Mouse (Mus musculus): ENCODE measurements around the gene Ptgir.

Ptgir gene

DNA sequence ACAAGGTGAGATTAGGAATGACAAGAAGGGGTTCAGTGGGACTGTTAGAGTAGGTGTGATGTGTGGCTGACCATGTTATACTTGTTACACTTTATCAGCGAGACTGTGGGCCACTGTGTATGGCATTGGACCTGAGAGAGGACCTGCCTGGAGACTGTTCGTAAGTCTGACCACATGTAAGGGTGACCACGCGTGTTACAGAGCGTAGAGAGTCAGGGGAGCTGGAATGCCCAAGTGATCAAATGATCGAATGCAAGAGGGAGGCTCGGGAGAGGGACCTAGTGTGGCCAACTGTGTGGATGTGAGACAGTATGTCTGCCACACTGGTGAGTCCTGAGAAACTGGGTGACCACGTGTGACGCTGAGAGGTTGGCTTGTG, 13.9 kb upstream of the Ptgir start:
- no peak for DNase-seq

DNA sequence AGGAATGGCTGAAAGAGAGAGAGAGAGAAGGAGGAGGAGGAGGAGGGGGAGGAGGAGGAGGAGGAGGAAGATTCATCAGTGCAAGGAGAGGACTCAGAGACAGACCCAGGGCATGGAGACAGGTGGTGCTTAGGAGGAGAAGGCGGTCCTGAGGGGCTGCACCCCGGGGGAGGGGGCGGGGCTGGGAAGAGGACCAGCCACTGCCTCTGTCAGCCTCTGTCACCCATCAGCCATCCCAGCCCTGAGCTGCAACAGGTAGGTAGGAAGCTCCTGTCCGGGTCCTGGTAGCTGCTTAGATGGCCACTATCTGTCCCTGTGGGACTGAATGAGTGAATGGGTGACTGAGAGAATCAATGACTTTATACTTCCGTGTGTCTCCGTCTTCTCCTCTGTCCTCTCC, 12.7 kb upstream of the Ptgir start:
- DNase-seq: no peak

DNA sequence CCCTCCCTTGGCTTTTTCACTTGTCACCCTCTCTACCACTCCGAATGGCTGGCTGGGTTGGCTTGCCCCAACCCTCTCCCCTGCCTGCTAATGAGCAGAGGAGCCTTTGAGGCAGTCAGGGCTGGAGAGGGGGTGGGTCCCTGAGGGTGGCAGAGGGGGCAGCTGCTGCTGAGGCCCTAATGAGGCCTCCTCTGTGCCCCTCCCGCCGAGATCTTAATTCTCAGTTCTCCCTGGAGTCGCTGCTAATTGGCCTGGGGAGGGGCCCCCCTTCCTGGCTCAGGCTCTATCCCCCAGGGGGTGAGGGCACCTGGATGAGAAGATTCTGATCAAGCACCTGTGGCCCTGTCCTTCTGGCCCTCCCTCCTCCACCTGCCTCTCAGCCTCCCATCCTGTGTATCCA, 12.0 kb upstream of the Ptgir start:
- DNase-seq: no peak

DNA sequence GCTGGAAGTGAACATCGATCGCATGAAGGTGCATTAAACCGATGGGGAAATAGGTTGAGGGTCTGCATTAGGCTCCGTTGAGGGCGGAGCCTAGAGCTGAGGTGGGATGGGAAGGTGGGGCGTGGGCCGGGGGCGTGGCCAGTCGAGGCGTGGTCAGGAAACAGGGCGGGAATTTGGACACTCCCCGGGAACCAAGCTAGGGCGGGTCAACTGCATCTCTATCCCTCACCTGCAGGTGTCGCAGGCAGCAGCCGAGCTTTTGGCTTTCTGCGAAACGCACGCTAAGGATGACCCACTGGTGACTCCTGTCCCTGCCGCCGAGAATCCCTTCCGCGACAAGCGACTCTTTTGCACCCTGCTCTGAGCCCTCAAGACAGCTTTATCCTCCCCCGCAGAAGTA, 11.3 kb upstream of the Ptgir start:
- peak; percentile 66 for DNase-seq

DNA sequence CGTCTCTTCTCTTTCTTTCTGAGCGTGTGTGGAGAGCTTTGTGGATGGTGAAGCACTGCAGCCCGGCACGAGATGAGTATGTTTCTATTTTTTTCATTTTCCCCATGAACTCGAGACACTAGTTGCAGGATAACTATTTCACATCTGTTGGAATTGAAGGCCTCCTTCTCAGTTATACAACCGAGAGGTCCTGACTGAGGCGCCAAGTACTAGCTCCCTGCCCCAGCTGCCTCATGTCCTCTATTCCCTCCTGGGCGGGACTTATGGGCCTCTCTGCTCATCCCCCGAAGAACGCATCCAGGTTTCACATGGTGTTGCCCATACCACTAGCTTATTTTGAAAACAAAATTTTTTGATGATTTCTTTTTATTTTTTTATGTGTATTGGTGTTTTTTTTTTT, 10.8 kb upstream of the Ptgir start:
- no peak for DNase-seq

DNA sequence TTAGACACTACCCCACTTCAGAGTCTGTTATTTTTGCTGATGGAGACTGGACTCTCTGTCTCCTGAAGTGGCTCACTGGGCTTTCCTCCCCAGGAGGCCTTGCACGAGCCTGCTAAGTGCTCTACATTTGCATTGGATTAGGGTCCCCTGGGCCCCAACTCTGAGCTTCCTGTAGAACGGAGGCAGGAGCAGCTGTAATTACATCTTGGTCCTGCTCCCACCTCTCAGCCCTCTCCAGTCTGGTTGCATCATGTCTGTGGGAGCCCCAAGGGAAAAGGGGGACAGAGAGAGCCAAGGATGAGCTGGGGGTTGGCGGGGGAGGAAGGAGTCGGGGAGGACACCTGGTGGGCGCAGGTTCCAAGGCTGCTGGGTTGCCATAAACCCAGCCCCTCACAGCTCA, 5.8 kb upstream of the Ptgir start:
- no peak for DNase-seq

DNA sequence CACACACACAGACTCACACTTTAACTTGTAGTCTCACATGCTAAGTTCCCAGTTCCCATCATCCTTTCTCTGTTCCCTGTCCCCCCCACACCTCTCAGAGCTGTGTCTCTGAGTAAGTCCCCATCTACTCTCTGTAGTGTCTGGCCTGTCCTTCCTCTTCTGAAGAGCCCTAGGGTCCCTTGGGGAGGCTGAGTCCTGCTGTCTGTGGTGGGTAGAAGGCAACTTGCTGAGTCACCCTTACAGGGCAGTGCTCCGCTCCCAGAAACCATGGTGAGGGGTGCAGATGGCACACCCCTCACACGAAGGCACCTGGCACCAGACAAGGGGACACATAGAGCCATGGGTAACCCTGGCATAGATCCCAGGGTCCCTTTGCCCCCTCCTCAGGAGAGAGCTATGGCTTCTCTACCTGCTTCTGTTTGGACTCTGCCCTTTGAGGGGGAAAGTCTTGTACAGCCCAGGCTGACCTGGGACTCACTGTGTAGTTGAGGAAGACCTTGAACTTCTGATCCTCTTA, 2.8 kb upstream of the Ptgir start:
- no peak for DNase-seq

DNA sequence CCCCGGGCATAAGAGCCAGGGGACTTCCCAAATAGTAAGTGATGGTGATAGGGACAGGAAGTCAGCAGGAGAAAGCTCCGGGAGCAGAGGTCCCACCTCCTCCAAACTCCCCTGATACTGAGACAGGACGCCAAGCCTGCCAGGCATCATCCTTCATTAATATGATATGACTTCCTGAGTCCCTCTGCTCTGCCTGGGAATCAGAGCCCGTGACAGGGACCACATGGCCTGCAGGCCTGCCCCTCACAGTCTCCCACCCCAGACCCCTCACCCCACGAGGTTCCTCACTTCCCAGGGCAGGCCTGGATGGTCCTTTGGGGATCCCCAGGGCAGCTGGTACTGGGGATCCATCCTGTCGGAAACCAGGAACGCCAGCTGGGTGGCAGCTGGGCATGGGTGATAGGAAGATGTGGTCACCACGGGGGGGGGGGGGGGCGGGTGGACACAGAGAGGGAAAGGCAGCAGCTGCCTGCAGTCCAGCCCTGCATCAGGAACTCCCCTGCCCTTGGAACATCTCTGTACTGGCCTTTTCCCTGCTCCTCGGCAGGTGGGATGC, 2.1 kb upstream of the Ptgir start:
- DNase-seq: no peak

DNA sequence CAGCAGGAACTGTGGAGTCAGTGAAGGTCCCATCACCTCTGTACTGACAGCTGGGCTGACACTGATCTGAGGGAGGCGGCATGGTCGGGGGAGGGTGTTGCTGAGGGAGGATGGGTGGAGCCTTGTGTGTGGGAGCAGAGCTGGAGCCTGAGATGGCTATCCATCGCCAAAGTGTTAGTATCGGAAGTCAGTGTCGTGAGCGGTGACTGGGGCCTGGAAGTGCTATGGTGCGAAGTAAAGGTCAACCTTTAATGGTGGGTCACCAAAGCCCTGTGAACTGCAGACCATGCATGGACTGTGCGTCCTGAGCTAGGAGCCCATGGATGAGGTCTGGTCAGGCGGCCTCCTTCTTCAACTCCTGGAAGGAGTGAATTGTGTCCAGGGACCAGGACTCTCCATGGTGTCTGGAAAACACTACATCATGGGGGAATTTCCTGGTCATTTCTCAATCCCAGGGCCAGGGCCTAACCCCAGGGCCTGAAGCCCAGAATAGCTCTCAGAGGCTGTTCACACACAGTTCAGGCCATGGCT, 734 bp upstream of the Ptgir start:
- DNase-seq: no peak

DNA sequence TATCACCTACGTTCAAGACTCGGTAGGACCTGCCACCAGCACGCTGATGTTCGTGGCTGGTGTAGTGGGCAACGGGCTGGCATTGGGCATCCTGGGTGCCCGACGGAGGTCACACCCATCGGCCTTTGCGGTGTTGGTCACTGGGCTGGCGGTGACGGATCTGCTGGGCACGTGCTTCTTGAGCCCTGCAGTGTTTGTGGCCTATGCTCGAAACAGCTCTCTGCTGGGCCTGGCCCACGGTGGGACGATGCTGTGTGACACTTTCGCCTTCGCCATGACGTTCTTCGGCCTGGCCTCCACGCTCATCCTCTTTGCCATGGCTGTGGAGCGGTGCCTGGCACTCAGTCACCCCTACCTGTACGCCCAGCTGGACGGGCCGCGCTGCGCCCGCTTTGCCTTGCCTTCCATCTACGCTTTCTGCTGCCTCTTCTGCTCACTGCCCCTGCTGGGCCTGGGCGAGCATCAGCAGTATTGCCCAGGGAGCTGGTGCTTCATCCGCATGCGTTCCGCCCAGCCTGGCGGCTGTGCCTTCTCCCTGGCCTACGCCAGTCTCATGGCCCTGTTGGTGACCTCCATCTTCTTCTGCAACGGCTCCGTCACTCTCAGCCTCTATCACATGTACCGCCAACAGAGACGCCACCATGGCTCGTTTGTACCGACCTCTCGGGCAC, 734 bp downstream of the Ptgir start:
- DNase-seq: no peak

DNA sequence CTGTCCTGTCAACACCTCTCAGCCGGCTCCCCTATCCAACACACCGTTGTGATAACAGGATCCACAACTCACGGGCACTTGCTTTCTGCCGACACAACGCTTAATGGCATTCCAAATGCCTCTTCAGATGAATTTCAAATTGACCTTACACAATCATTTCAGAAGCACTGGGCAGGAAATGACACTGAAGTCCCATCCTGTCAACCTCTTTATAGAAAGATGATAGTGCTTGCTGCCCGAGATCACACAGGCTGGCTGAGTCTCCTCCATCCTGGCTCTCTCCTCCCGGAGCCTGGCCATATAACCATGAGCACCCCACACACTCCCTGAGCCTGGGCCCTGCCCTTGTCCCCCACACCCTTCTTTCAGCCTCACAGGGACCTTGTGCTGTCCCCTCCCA, 1.6 kb downstream of the Ptgir start:
- no peak for DNase-seq

DNA sequence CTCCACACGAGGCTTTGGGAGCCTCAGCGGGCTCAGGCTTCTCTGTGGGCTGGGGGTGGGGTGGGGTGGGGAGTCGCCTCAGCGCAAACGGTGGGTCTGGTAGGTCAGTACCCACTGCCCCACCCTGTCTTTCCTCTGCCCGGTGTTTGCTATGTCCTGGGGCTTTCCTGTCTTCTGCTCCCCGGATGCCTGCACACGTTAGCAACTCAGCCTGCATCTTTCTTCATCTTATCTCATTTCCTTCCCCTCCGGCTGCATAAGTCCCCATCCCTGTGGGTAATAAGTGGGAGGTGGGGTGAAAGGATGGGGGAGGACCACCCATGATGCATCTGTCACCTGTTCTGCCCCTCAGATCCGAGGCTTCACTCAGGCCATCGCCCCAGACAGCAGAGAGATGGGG, 2.1 kb downstream of the Ptgir start:
- no peak for DNase-seq

DNA sequence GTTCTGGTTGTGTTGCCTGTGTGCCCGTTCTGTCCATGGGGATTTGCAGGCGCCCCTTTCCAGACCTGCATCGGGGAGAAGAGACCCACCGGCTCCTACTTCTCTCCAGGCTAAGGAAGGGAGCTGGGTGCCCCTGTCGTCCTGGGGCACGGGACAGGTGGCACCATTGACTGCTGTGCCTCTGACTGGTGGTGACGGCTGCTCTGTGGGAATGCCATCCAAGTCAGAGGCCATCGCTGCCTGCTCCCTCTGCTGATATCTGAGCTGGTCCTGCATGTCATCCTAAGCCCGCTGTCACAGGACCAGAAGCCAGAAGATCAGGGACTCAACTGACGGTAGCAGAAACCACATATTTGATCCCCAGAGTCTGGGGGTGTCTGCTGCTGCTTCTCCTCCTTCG, 2.6 kb downstream of the Ptgir start:
- DNase-seq: no peak

DNA sequence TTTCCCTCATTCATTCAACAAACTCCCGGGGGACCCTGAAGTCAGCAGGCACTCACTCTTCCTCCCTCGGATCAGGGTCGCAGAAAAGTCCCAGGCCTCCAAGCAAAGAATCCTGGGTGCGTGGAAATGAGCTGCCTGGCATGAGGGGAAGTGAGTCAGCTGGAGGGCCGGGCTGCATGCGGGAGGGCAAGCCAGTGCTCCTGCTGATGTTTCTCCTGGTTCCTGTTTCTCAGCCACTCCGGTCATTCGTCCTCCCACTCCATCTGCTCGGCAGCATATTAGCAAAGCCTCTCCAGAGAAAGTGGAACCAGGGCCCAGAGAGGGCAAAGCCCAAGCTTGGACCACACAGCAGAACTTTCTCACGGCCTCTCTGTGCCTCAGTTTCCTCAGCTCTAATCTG, 3.6 kb downstream of the Ptgir start:
- no peak for DNase-seq

DNA sequence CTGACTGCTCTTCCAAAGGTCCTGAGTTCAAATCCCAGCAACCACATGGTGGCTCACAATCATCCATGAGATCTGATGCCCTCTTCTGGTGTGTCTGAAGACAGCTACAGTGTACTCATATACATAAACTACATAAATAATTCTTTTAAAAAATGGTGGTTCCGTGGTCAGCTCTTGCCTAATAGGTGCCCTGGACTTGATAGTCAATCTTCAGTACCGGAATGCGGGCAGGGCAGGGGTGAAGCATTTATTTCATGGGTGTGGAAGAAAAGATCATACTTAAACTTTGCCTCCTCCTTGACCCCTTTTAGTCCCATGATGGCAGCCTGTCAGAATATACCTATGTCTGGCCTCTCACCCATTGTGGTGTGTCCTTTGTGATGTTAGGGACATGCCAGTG, 5.6 kb downstream of the Ptgir start:
- no peak for DNase-seq

DNA sequence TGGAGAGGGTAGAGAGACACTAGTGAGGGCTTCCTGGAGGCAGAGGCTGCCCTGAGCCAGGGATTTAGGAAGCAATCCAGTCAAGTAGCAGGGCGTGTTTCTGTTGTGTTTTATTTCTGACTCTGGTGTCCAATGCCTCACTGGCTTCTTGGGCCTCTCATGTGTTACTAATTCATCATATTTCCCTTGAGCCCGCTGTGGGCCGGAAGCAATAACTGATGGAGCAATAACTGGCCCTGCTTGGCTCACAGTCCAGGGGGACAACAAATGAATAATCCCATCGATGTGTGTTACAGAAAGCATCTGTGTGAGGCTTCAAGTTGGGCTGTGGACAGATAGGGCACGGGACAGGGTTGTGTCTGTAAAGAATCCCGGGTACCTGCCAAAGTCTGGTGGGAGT, 6.1 kb downstream of the Ptgir start:
- DNase-seq: no peak

DNA sequence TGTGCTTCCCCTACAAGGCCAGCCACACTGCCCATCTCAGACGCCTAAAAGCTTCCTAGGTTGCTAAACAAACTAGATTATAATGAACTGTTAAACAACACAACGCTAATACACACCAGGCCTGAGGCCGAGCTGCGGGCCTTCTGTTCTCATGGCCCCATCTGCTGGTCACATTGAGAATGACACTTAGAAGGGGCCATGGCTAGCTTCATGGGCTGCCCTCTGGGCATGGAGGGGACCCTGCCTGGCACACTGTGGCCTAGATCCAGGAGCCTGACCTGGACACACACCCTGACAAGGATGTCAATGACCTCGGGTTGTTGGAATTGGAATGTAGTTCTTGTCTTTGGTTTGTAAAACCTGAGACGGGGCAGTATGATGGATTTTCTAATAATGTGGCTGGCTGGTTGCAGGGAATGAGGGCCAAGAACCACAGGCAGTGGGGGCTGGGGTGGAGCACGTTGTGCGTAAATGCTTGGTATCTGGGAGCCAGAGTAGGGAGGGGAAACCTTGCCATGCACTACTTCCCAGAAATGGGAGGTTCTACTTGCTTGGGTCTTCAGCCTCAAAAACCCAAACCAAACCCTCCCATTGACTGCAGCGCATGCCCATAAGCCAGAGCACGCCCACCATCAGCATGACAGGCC, 7.6 kb downstream of the Ptgir start:
- DNase-seq: peak; percentile 71

DNA sequence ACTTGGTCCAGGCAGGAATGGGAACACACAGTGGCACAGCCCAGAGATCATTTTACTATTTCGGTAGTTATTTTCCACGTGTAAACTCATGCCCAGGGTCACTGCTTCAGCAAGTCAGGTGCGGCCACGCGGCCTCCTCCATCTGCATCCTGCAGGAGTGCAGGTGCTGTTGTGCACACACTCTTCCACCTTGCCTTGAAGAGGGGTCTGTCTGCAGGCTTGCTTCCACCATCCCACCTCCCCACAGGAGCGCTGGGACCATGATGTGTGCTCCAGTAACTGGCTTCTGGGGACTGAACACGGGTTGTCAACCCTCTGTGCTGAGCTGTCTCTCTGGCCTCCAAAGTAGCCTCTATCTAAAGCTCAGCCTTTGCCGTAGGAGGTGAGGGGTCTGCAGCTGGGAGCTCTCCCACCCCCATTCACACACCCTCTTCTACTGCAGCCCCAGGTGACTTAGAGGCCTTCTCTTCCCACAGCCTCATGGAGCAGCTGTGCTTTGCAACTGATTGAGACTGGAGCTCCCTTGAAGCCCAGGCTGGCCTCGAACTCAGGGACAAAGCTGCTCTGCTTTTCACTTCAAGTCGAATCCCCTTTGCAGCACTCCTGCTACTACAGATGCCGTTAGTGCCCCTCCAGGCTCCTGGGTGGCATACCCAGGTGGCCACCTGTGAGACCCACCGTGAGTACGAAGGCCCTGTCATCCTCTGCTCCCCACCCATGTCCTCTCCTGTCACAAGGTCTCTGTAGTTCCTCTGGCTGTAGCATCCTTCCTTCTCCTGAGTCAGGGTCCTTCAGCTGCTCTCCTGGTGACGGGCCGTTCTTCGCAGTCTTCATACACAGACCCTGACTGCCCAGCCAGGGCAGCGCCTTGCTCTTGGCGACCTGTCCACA, 8.4 kb downstream of the Ptgir start:
- DNase-seq: no peak

DNA sequence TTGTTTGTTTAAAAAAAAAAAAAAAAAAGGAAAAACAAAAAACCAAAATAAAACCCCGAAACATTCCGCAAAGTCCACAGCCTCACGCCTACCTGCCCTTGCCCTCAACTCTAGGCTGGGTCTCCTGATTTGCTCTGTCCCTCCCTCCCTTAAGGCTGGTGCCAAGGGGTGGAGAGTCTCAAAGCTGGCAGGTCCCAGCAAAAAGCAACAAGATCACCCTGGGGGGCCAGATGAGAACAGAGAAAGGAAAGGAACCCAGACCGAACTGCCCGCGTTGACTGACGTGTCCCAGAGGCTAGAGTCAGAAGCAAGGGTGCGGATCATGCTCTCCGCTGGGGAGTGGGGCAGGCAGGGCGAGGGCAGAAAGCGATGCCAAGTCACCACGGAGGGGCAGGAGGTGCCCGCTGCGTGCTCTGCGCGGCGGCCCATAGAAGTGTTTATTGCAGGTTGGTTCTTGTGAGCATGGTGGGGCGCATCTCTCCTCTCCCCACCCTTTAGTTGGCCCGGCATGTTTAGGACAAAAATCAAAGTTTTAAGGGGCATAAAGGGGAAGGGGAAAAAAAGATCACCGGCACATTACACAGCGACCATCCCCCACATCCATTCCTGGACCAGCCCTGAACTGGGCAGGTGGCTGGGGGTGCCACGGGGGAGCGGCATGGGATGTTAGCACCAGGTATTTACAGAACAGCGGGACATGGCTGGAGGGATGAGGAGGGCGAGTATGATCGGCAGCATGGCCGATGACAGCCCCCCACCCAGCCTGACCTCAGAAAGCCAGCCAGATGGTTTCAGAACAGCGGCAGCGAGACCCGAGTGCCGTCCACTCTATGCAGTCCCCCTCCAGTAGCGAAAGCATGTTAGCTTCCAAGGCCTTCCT, 9.4 kb downstream of the Ptgir start:
- no peak for DNase-seq

DNA sequence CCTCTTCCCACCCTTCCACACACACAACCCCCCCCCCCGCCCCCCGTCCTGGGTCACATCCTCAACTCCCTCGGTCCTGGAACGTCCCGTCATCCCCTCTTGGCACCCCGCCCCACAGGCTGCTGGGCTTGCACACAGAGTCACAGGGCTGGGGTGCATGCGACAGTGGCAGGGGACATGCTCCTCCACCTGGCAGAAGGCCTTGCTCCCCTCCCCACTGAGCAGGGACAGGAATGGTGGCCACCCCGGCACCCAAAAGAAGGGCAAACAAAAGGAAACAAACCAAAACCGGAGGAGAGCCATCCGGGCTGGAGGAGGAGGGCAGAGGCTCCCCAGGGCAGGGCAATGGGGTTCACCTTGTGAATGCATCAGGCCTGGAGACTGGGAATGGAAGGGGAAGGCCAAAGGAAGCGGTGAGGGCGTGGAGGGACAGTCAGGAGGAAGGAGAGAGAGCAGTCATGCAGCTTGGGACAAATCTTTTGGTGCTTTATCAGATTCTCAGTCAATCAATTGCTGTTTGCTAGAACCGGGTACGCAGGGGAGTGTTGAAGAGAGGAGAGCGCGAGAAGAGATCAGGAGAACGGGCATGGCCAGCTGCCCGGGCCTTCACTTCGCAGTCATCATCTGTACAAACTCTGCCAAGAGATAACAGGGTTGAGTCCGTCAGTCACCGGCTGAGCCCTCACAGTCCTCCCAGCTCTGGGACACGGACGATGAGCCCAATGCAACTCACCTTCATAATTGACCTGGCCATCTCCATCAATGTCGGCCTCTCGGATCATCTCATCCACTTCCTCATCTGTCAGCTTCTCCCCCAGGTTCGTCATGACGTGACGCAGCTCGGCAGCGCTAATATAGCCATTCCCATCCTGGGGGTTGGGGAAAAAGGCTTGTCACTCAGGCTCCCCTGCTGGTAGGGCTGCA, 10.3 kb downstream of the Ptgir start:
- DNase-seq: no peak

DNA sequence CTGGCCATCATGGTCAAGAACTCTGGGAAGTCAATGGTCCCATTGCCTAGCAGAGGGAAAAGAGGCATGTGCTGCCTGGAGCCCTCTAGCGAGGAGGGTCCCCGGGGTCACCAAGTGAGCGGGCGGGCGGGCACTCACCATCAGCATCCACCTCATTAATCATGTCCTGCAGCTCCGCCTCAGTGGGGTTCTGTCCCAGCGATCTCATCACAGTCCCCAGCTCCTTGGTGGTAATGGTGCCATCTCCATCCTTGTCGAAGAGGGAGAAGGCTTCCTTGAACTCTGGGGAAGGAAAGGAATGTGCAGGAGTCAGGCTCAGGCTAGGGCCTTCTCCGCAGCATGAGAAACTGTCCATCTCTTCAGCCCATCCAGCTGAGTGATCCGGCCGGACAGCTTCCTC, 11.2 kb downstream of the Ptgir start:
- DNase-seq: no peak
